Mouse (Mus musculus): ENCODE data around the gene Abhd16a. TPM values are rescaled to one million over a fixed set of nuclear protein-coding genes. Genes with fewer than 3 reads are reported as not detected.

The Abhd16a gene
- polyA plus RNA-seq, 1 experiment from 2014 or later = 113 TPM

DNA sequence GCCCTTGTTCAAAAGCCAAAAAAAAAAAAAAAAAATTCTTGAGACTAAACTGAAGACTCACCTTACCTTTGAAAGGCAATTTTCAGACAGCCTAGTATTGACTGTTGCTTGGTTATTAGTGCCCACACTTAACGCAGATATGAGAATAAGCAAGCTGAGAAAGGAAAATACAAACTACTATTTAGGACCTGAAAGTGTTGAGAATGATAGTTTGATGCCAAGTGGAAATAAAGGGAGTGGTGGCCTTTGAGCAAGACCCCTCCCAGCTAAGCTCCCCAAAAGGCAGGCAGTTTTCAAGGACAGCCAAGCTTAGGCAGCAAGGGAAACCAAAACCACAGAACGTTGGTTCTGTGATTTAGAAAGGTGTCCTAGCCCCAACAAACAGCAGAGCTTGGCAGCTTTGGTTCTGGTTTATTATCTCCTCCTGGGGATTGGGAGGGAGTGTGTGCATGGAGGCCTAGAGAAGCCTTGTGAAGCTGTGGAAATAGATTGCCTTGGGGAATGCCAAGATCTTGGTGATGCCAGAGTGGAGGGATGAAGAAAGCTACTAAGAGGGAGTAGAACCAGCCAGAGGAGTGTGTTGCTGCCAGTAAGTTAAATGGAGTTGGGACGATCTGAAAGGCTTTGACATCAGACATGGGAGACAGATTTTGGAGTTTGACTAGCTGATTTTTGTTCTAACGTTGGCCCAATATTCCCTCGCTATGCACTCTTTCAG lies 59.0 kb downstream of the Abhd16a start:
- peaks cover 87% of the 10 kb centered on the region for H3K36me3 ChIP-seq (ENCODE audit: control insufficient read depth, insufficient read depth, low read length)
- no peaks in the 10 kb centered on the region for H3K4me1 ChIP-seq (ENCODE audit: control insufficient read depth, insufficient read depth, low read depth, low read length)
- H3K27me3 ChIP-seq (replicated peaks; ENCODE audit: control insufficient read depth, insufficient read depth, low read length) = no peaks in the 10 kb centered on the region
- no peak overlapping the region for H3K4me3 ChIP-seq (ENCODE audit: low read length)
- no peak overlapping the region for H3K27ac ChIP-seq (ENCODE audit: low read depth, low read length)
- 72% methylated on average over 5 of the region's 5 CpGs for WGBS
- peaks cover 3% of the 10 kb centered on the region; the same call in 1 of the 2 replicates for H3K9me3 ChIP-seq (ENCODE audit: control insufficient read depth, low read length)
- ATAC-seq = no peak
- H3K9ac ChIP-seq (ENCODE audit: low read depth, low read length) = no peak overlapping the region
- no peak overlapping the region for H3K4me2 ChIP-seq (ENCODE audit: low read length)

DNA sequence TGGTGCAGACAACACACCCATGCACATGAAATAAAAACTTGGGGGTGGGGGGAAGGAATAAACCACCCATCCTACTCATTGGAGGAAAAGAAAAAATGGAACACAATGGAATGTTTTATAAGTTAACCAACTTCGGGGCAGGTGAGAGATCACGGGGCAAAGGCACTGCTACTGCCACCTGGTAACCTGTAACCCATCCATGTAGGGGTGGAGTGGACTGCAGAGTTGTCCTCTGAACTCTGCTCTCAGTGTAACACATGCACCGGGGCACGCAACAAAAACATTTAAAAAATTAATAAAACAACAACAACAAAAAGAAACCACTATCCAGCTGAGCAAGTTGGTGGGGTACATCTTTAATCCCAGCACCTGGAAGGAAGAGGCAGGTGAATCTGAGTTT lies 63.1 kb downstream of the Abhd16a start:
- Histone ChIP-seq H3K4me2 (ENCODE audit: low read length) (no peak overlapping the region), H3K27me3 (replicated peaks; ENCODE audit: control insufficient read depth, insufficient read depth, low read length) (no peaks in the 10 kb centered on the region), H3K27ac (ENCODE audit: low read depth, low read length) (no peak overlapping the region), H3K36me3 (ENCODE audit: control insufficient read depth, insufficient read depth, low read length) (peaks cover 88% of the 10 kb centered on the region), H3K9ac (ENCODE audit: low read depth, low read length) (no peak overlapping the region), H3K9me3 (ENCODE audit: control insufficient read depth, low read length) (no peaks in the 10 kb centered on the region), H3K4me3 (ENCODE audit: low read length) (no peak overlapping the region), H3K4me1 (ENCODE audit: control insufficient read depth, insufficient read depth, low read depth, low read length) (no peaks in the 10 kb centered on the region)
- no peak for ATAC-seq
- 93% methylated on average over 4 of the region's 4 CpGs for WGBS

Other genes starting within 250 kb of the Abhd16a start
- 57.1 and 62.6 TPM in 2 replicates for gene Skiv2l, start 239.1 kb upstream of the Abhd16a start, polyA plus RNA-seq (2015; fragmentation: Nextera tagmentation; extraction: Ambion mirVana)
- 78.9 and 83.3 TPM in 2 replicates for gene Nelfe, start 238.9 kb upstream of the Abhd16a start, polyA plus RNA-seq (2015; fragmentation: Nextera tagmentation; extraction: Ambion mirVana)
- 1.6 and 2.1 TPM in 2 replicates for gene Cfb, start 226.7 kb upstream of the Abhd16a start, polyA plus RNA-seq (2015; fragmentation: Nextera tagmentation; extraction: Ambion mirVana)
- gene Zbtb12, start 209.8 kb upstream of the Abhd16a start, polyA plus RNA-seq (2015; fragmentation: Nextera tagmentation; extraction: Ambion mirVana) = 9.2 and 9.6 TPM in 2 replicates
- not detected in 2 replicates for gene Gm20547, start 207.2 kb upstream of the Abhd16a start, polyA plus RNA-seq (2015; fragmentation: Nextera tagmentation; extraction: Ambion mirVana)
- 1.8 and 2.8 TPM in 2 replicates for gene C2, start 191.0 kb upstream of the Abhd16a start, polyA plus RNA-seq (2015; fragmentation: Nextera tagmentation; extraction: Ambion mirVana)
- gene Ehmt2, start 190.8 kb upstream of the Abhd16a start, polyA plus RNA-seq (2015; fragmentation: Nextera tagmentation; extraction: Ambion mirVana) = 81.9 and 95.3 TPM in 2 replicates
- 0.21 TPM in 1 of 2 replicates, not detected in the other for gene Slc44a4, start 174.8 kb upstream of the Abhd16a start, polyA plus RNA-seq (2015; fragmentation: Nextera tagmentation; extraction: Ambion mirVana)
- 41.7 and 42.1 TPM in 2 replicates for gene Neu1, start 158.0 kb upstream of the Abhd16a start, polyA plus RNA-seq (2015; fragmentation: Nextera tagmentation; extraction: Ambion mirVana)
- gene Hspa1b, start 130.0 kb upstream of the Abhd16a start, polyA plus RNA-seq (2015; fragmentation: Nextera tagmentation; extraction: Ambion mirVana) = 0.45 and 0.74 TPM in 2 replicates
- not detected in 2 replicates for gene Gm20481, start 119.4 kb upstream of the Abhd16a start, polyA plus RNA-seq (2015; fragmentation: Nextera tagmentation; extraction: Ambion mirVana)
- gene Hspa1a, start 117.1 kb upstream of the Abhd16a start, polyA plus RNA-seq (2015; fragmentation: Nextera tagmentation; extraction: Ambion mirVana) = 15.3 and 18.1 TPM in 2 replicates
- gene Hspa1l, start 116.6 kb upstream of the Abhd16a start, polyA plus RNA-seq (2015; fragmentation: Nextera tagmentation; extraction: Ambion mirVana) = 1.4 and 1.6 TPM in 2 replicates
- gene Lsm2, start 107.4 kb upstream of the Abhd16a start, polyA plus RNA-seq (2015; fragmentation: Nextera tagmentation; extraction: Ambion mirVana) = 106 and 113 TPM in 2 replicates
- gene Vars, start 88.3 kb upstream of the Abhd16a start, polyA plus RNA-seq (2015; fragmentation: Nextera tagmentation; extraction: Ambion mirVana) = 50.7 and 61.7 TPM in 2 replicates
- gene Vwa7, start 72.7 kb upstream of the Abhd16a start, polyA plus RNA-seq (2015; fragmentation: Nextera tagmentation; extraction: Ambion mirVana) = 0.08 and 0.19 TPM in 2 replicates
- gene Sapcd1, start 61.2 kb upstream of the Abhd16a start, polyA plus RNA-seq (2015; fragmentation: Nextera tagmentation; extraction: Ambion mirVana) = 1.7 TPM in 2 replicates
- gene Msh5, start 42.5 kb upstream of the Abhd16a start, polyA plus RNA-seq (2015; fragmentation: Nextera tagmentation; extraction: Ambion mirVana) = 1.8 and 2.5 TPM in 2 replicates
- 85.2 and 88.5 TPM in 2 replicates for gene Clic1, start 39.3 kb upstream of the Abhd16a start, polyA plus RNA-seq (2015; fragmentation: Nextera tagmentation; extraction: Ambion mirVana)
- gene Ddah2, start 30.2 kb upstream of the Abhd16a start, polyA plus RNA-seq (2015; fragmentation: Nextera tagmentation; extraction: Ambion mirVana) = 338 and 363 TPM in 2 replicates
- not detected in 2 replicates for gene Ly6g6c, start 23.9 kb upstream of the Abhd16a start, polyA plus RNA-seq (2015; fragmentation: Nextera tagmentation; extraction: Ambion mirVana)
- 0.13 and 0.21 TPM in 2 replicates for gene Mpig6b, start 23.1 kb upstream of the Abhd16a start, polyA plus RNA-seq (2015; fragmentation: Nextera tagmentation; extraction: Ambion mirVana)
- 0.16 and 0.34 TPM in 2 replicates for gene Ly6g6e, start 12.4 kb upstream of the Abhd16a start, polyA plus RNA-seq (2015; fragmentation: Nextera tagmentation; extraction: Ambion mirVana)
- 0.68 and 1.0 TPM in 2 replicates for gene Ly6g6d, start 11.2 kb upstream of the Abhd16a start, polyA plus RNA-seq (2015; fragmentation: Nextera tagmentation; extraction: Ambion mirVana)
- 0.22 TPM in 1 of 2 replicates, not detected in the other for gene Ly6g6f, start 3.7 kb upstream of the Abhd16a start, polyA plus RNA-seq (2015; fragmentation: Nextera tagmentation; extraction: Ambion mirVana)
- not detected in 2 replicates for gene Ly6g5c, start 19.0 kb downstream of the Abhd16a start, polyA plus RNA-seq (2015; fragmentation: Nextera tagmentation; extraction: Ambion mirVana)
- 0.93 and 1.5 TPM in 2 replicates for gene Ly6g5b, start 26.2 kb downstream of the Abhd16a start, polyA plus RNA-seq (2015; fragmentation: Nextera tagmentation; extraction: Ambion mirVana)
- 20.7 and 23.7 TPM in 2 replicates for gene Gpank1, start 32.2 kb downstream of the Abhd16a start, polyA plus RNA-seq (2015; fragmentation: Nextera tagmentation; extraction: Ambion mirVana)
- 319 and 346 TPM in 2 replicates for gene Csnk2b, start 32.8 kb downstream of the Abhd16a start, polyA plus RNA-seq (2015; fragmentation: Nextera tagmentation; extraction: Ambion mirVana)
- 8.9 TPM in 2 replicates for gene D17H6S53E, start 37.1 kb downstream of the Abhd16a start, polyA plus RNA-seq (2015; fragmentation: Nextera tagmentation; extraction: Ambion mirVana)
- not detected in 2 replicates for gene Apom, start 42.8 kb downstream of the Abhd16a start, polyA plus RNA-seq (2015; fragmentation: Nextera tagmentation; extraction: Ambion mirVana)
- gene Bag6, start 45.9 kb downstream of the Abhd16a start, polyA plus RNA-seq (2015; fragmentation: Nextera tagmentation; extraction: Ambion mirVana) = 50.9 and 65.2 TPM in 2 replicates
- 138 and 153 TPM in 2 replicates for gene Prrc2a, start 75.6 kb downstream of the Abhd16a start, polyA plus RNA-seq (2015; fragmentation: Nextera tagmentation; extraction: Ambion mirVana)
- gene Aif1, start 86.8 kb downstream of the Abhd16a start, polyA plus RNA-seq (2015; fragmentation: Nextera tagmentation; extraction: Ambion mirVana) = 5.6 and 10.1 TPM in 2 replicates
- 4.8 and 7.3 TPM in 2 replicates for gene Lst1, start 99.2 kb downstream of the Abhd16a start, polyA plus RNA-seq (2015; fragmentation: Nextera tagmentation; extraction: Ambion mirVana)
- gene Ltb, start 105.2 kb downstream of the Abhd16a start, polyA plus RNA-seq (2015; fragmentation: Nextera tagmentation; extraction: Ambion mirVana) = 1.1 and 1.2 TPM in 2 replicates
- gene Tnf, start 112.7 kb downstream of the Abhd16a start, polyA plus RNA-seq (2015; fragmentation: Nextera tagmentation; extraction: Ambion mirVana) = not detected in 2 replicates
- gene Lta, start 116.1 kb downstream of the Abhd16a start, polyA plus RNA-seq (2015; fragmentation: Nextera tagmentation; extraction: Ambion mirVana) = 0.37 and 0.80 TPM in 2 replicates
- gene Gm16181, start 131.6 kb downstream of the Abhd16a start, polyA plus RNA-seq (2015; fragmentation: Nextera tagmentation; extraction: Ambion mirVana) = 0.34 and 0.45 TPM in 2 replicates
- 140 and 151 TPM in 2 replicates for gene Atp6v1g2, start 144.4 kb downstream of the Abhd16a start, polyA plus RNA-seq (2015; fragmentation: Nextera tagmentation; extraction: Ambion mirVana)
- 9.8 and 10.1 TPM in 2 replicates for gene Nfkbil1, start 146.5 kb downstream of the Abhd16a start, polyA plus RNA-seq (2015; fragmentation: Nextera tagmentation; extraction: Ambion mirVana)
- 331 and 355 TPM in 2 replicates for gene Ddx39b, start 152.5 kb downstream of the Abhd16a start, polyA plus RNA-seq (2015; fragmentation: Nextera tagmentation; extraction: Ambion mirVana)
- 125 and 134 TPM in 2 replicates for gene H2-D1, start 173.5 kb downstream of the Abhd16a start, polyA plus RNA-seq (2015; fragmentation: Nextera tagmentation; extraction: Ambion mirVana)
- gene H2-Q1, start 231.1 kb downstream of the Abhd16a start, polyA plus RNA-seq (2015; fragmentation: Nextera tagmentation; extraction: Ambion mirVana) = 0.64 and 0.67 TPM in 2 replicates

All from hindbrain, embryonic 16.5 days (tissue).